Mouse (Mus musculus) cerebellum, adult 2 months (tissue): Measurements from ENCODE around the gene Samhd1. TPM values are rescaled to one million over a fixed set of nuclear protein-coding genes. Genes with fewer than 3 reads are reported as not detected.

Experiments used
- DNase-seq, 2 experiments: peaks; one replicate each; pipeline ENCODE4 v3.0.0; 2021
- H3K27ac ChIP-seq: fragments of 200-500 bp; 2 replicates; pipeline ENCODE4 v1.5.1; 2012; ENCODE audit warnings: low read length, control low read depth, inconsistent platforms; ENCODE audit not compliant: insufficient read depth
- H3K27me3 ChIP-seq: fragments of 200-500 bp; 2 replicates; pipeline ENCODE4 v1.6.1; 2012; ENCODE audit warnings: inconsistent platforms, mild to moderate bottlenecking, low read length, moderate library complexity; ENCODE audit not compliant: control insufficient read depth, insufficient read depth
- H3K4me1 ChIP-seq: fragments of 200-500 bp; 2 replicates; pipeline ENCODE4 v1.6.1; 2011; ENCODE audit warnings: low read length; ENCODE audit not compliant: control insufficient read depth, insufficient read depth
- H3K4me3 ChIP-seq: fragments of 200-500 bp; replicated peaks from 2 replicates; pipeline ENCODE3; 2011; ENCODE audit warnings: mild to moderate bottlenecking, low read depth, low read length, control low read depth; ENCODE audit not compliant: insufficient read depth
- CTCF ChIP-seq: fragments of 200-500 bp; IDR thresholded peaks from 2 replicates; pipeline ENCODE4 v1.5.1; 2011; ENCODE audit warnings: low read depth, mild to moderate bottlenecking, control low read depth, low read length, moderate library complexity, borderline replicate concordance; ENCODE audit not compliant: insufficient read depth
- POLR2A ChIP-seq: fragments of 200-500 bp; IDR thresholded peaks from 2 replicates; pipeline ENCODE4 v1.6.1; 2011; ENCODE audit warnings: low read length, control low read depth, borderline replicate concordance; ENCODE audit not compliant: insufficient read depth
- WGBS: fragments of 180-500 bp; shearing (Covaris S2); methylation state at CpG from one replicate; pipeline ENCODE4 v1.1.7; 2018; 5-methylcytosine and 5-hydroxymethylcytosine counted together
- polyA plus RNA-seq: library from polyadenylated mRNA; depleted of rRNA; stranded (reverse); fragments of >200 nt; gene quantifications from 2 replicates; pipeline ENCODE4 v1.2.3, GENCODE M21; 2012

The Samhd1 gene
- polyA plus RNA-seq, 1 experiment = 22.4 TPM

- H3K4me1 ChIP-seq = peaks cover 8% of the 10 kb centered on the region
- H3K27me3 ChIP-seq = no peaks in the 10 kb centered on the region
- TF ChIP-seq CTCF = no peak
- no peak for TF ChIP-seq POLR2A
- no peak overlapping the region for H3K4me3 ChIP-seq
- 84% methylated on average over 14 of the region's 14 CpGs for WGBS
- no peak for DNase-seq
- no peak overlapping the region for H3K27ac ChIP-seq
Observed at GRCm38 (mm10) chr2:157087536-157088317, 47.3 kb downstream of the Samhd1 start.

GRCm38 (mm10) chr2:157086796-157087195 is 48.3 kb downstream of the Samhd1 start, which contains the start of gene Tldc2:
Tldc2 (plus strand) TSS chr2:157087055.
- H3K4me3 ChIP-seq = no peak within 1 kb of the TSS
- DNase-seq = no peak
- WGBS = 82% methylated on average over 8 of the region's 8 CpGs

GRCm38 (mm10) chr2:157084831-157085585 is 50.1 kb downstream of the Samhd1 start:
- Histone ChIP-seq H3K27me3 (no peaks in the 10 kb centered on the region), H3K27ac (no peak overlapping the region), H3K4me1 (no peaks in the 10 kb centered on the region), H3K4me3 (no peak overlapping the region)
- TF ChIP-seq POLR2A (no peak), CTCF (no peak)
- DNase-seq = peak in 1 of 2 experiments; percentile 22
- 64% methylated on average over 7 of the region's 7 CpGs for WGBS

More at GRCm38 (mm10) chr2:157086796-157087195, 48.3 kb downstream of the Samhd1 start, which contains the start of gene Tldc2:
- H3K27ac ChIP-seq = no peak within 1 kb of the TSS
- peaks cover 3% of the 10 kb centered on the region; the same call in 1 of the 2 replicates for H3K4me1 ChIP-seq
- no peaks in the 10 kb centered on the region for H3K27me3 ChIP-seq
- TF ChIP-seq CTCF = no peak
- no peak for TF ChIP-seq POLR2A

GRCm38 (mm10) chr2:157081960-157082359 is 53.1 kb downstream of the Samhd1 start:
- DNase-seq = no peak
- H3K4me1 ChIP-seq = no peaks in the 10 kb centered on the region
- no peak overlapping the region for H3K27ac ChIP-seq
- H3K27me3 ChIP-seq = no peaks in the 10 kb centered on the region
- TF ChIP-seq CTCF = no peak
- TF ChIP-seq POLR2A = no peak
- WGBS = 55% methylated on average over 7 of the region's 7 CpGs
- no peak overlapping the region for H3K4me3 ChIP-seq

- no peaks in the 10 kb centered on the region for H3K4me1 ChIP-seq
- 85% methylated on average over 8 of the region's 8 CpGs for WGBS
- no peak overlapping the region for H3K27ac ChIP-seq
- peak in 1 of 2 experiments; percentile 8 for DNase-seq
- no peak overlapping the region for H3K4me3 ChIP-seq
- TF ChIP-seq CTCF (no peak), POLR2A (no peak)
- no peaks in the 10 kb centered on the region for H3K27me3 ChIP-seq
Observed at GRCm38 (mm10) chr2:157081331-157081730, 53.7 kb downstream of the Samhd1 start.

GRCm38 (mm10) chr2:157079701-157080180 is 55.3 kb downstream of the Samhd1 start:
- no peaks in the 10 kb centered on the region for H3K4me1 ChIP-seq
- no peak for DNase-seq
- 14% methylated on average over 16 of the region's 16 CpGs for WGBS
- TF ChIP-seq POLR2A = no peak
- TF ChIP-seq CTCF = no peak
- H3K27ac ChIP-seq = peak overlapping the region; percentile 50
- H3K4me3 ChIP-seq = peak overlapping the region; percentile 72
- no peaks in the 10 kb centered on the region for H3K27me3 ChIP-seq

- peak; percentile 87 to 89 for DNase-seq
- H3K27me3 ChIP-seq = no peaks in the 10 kb centered on the region
- no peaks in the 10 kb centered on the region; the same call in 1 of the 2 replicates for H3K4me1 ChIP-seq
- H3K4me3 ChIP-seq = peak within 1 kb of the TSS; percentile 72
- peak within 1 kb of the TSS; percentile 73 for H3K27ac ChIP-seq
- WGBS = under 1% methylated on average over 132 of the region's 136 CpGs
- TF ChIP-seq CTCF (peak; percentile 31; the same call in 1 of the 2 replicates), POLR2A (peak; percentile 33; the same call in 1 of the 2 replicates)
Observed at GRCm38 (mm10) chr2:157078793-157079700, 56.0 kb downstream of the Samhd1 start, which contains the start of gene Soga1. Soga1 (minus strand) TSS chr2:157079254.
